Mouse (Mus musculus): Measurements from ENCODE around the gene Prdm2. TPM values are rescaled to one million over a fixed set of nuclear protein-coding genes. Genes with fewer than 3 reads are reported as not detected.

Gene Prdm2
- polyA plus RNA-seq, 1 experiment from 2014 or later = 16.0 TPM

GRCm38 (mm10) chr4:143197845-143198356 is 14.9 kb downstream of the Prdm2 start:
- Histone ChIP-seq H3K4me3 (no peak overlapping the region), H3K27ac (no peak overlapping the region), H3K4me1 (0 out of 2 replicates have a peak, but pooled peaks cover 2% of the 10 kb centered on the region), H3K36me3 (replicated peaks) (no peaks in the 10 kb centered on the region), H3K9me3 (no peaks in the 10 kb centered on the region), H3K27me3 (ENCODE audit: poor library complexity, severe bottlenecking) (no peaks in the 10 kb centered on the region)
- 87% methylated on average over 5 of the region's 5 CpGs for WGBS
- no peak for DNase-seq (ENCODE audit: extremely low spot score, low spot score)

- no peaks in the 10 kb centered on the region for H3K9me3 ChIP-seq
- WGBS = 84% methylated on average over 5 of the region's 5 CpGs
- no peaks in the 10 kb centered on the region for H3K27me3 ChIP-seq (ENCODE audit: poor library complexity, severe bottlenecking)
- no peak for DNase-seq (ENCODE audit: extremely low spot score, low spot score)
- no peaks in the 10 kb centered on the region for H3K36me3 ChIP-seq (replicated peaks)
- H3K4me3 ChIP-seq = no peak overlapping the region
- H3K4me1 ChIP-seq = 0 out of 2 replicates have a peak, but pooled peaks cover 4% of the 10 kb centered on the region
- H3K27ac ChIP-seq = no peak overlapping the region
These were observed 18.5 kb downstream of the Prdm2 start for GRCm38 (mm10) chr4:143194328-143194727.

- 76% methylated on average over 6 of the region's 6 CpGs for WGBS
These were observed 19.6 kb downstream of the Prdm2 start for GRCm38 (mm10) chr4:143193164-143193563.

GRCm38 (mm10) chr4:143191783-143192182 is 21.0 kb downstream of the Prdm2 start:
- H3K9me3 ChIP-seq = no peaks in the 10 kb centered on the region
- H3K4me3 ChIP-seq = no peak overlapping the region
- DNase-seq (ENCODE audit: extremely low spot score, low spot score) = no peak
- no peaks in the 10 kb centered on the region for H3K27me3 ChIP-seq (ENCODE audit: poor library complexity, severe bottlenecking)
- H3K4me1 ChIP-seq = 0 out of 2 replicates have a peak, but pooled peaks cover 4% of the 10 kb centered on the region
- H3K27ac ChIP-seq = no peak overlapping the region
- peaks cover 7% of the 10 kb centered on the region; the same call in 1 of the 2 replicates for H3K36me3 ChIP-seq (replicated peaks)
- 91% methylated on average over 3 of the region's 3 CpGs for WGBS

More at GRCm38 (mm10) chr4:143193164-143193563, 19.6 kb downstream of the Prdm2 start:
- DNase-seq (ENCODE audit: extremely low spot score, low spot score) = no peak
- Histone ChIP-seq H3K4me3 (no peak overlapping the region), H3K27me3 (ENCODE audit: poor library complexity, severe bottlenecking) (no peaks in the 10 kb centered on the region), H3K27ac (no peak overlapping the region), H3K9me3 (no peaks in the 10 kb centered on the region), H3K36me3 (replicated peaks) (no peaks in the 10 kb centered on the region), H3K4me1 (0 out of 2 replicates have a peak, but pooled peaks cover 4% of the 10 kb centered on the region)

- 74% methylated on average over 4 of the region's 4 CpGs for WGBS
- no peak for DNase-seq (ENCODE audit: extremely low spot score, low spot score)
- H3K4me3 ChIP-seq = no peak overlapping the region
These were observed 22.1 kb downstream of the Prdm2 start for GRCm38 (mm10) chr4:143190657-143191056.

GRCm38 (mm10) chr4:143188571-143189191 is 24.1 kb downstream of the Prdm2 start:
- no peaks in the 10 kb centered on the region for H3K27me3 ChIP-seq (ENCODE audit: poor library complexity, severe bottlenecking)
- no peak for DNase-seq (ENCODE audit: extremely low spot score, low spot score)
- H3K27ac ChIP-seq = no peak overlapping the region
- peaks cover 17% of the 10 kb centered on the region for H3K36me3 ChIP-seq (replicated peaks)
- 0 out of 2 replicates have a peak, but pooled peaks cover 4% of the 10 kb centered on the region for H3K4me1 ChIP-seq
- no peaks in the 10 kb centered on the region for H3K9me3 ChIP-seq
- 91% methylated on average over 5 of the region's 5 CpGs for WGBS
- no peak overlapping the region for H3K4me3 ChIP-seq

More at GRCm38 (mm10) chr4:143190657-143191056, 22.1 kb downstream of the Prdm2 start:
- Histone ChIP-seq H3K27ac (no peak overlapping the region), H3K9me3 (no peaks in the 10 kb centered on the region), H3K36me3 (replicated peaks) (peaks cover 14% of the 10 kb centered on the region), H3K27me3 (ENCODE audit: poor library complexity, severe bottlenecking) (no peaks in the 10 kb centered on the region), H3K4me1 (0 out of 2 replicates have a peak, but pooled peaks cover 4% of the 10 kb centered on the region)

- H3K36me3 ChIP-seq (replicated peaks) = peaks cover 17% of the 10 kb centered on the region
- no peak for DNase-seq (ENCODE audit: extremely low spot score, low spot score)
- no peak overlapping the region for H3K27ac ChIP-seq
- no peaks in the 10 kb centered on the region for H3K27me3 ChIP-seq (ENCODE audit: poor library complexity, severe bottlenecking)
- H3K9me3 ChIP-seq = no peaks in the 10 kb centered on the region
- no peaks in the 10 kb centered on the region for H3K4me1 ChIP-seq
- no peak overlapping the region for H3K4me3 ChIP-seq
These were observed 26.7 kb downstream of the Prdm2 start for GRCm38 (mm10) chr4:143186066-143186465.

- 87% methylated on average over 9 of the region's 9 CpGs for WGBS
- Histone ChIP-seq H3K9me3 (no peaks in the 10 kb centered on the region), H3K4me1 (no peaks in the 10 kb centered on the region), H3K4me3 (no peak overlapping the region), H3K27me3 (ENCODE audit: poor library complexity, severe bottlenecking) (no peaks in the 10 kb centered on the region), H3K27ac (no peak overlapping the region), H3K36me3 (replicated peaks) (peaks cover 22% of the 10 kb centered on the region)
- no peak for DNase-seq (ENCODE audit: extremely low spot score, low spot score)
These were observed 27.3 kb downstream of the Prdm2 start for GRCm38 (mm10) chr4:143185496-143185895.

- DNase-seq (ENCODE audit: extremely low spot score, low spot score) = no peak
- Histone ChIP-seq H3K4me3 (no peak overlapping the region), H3K36me3 (replicated peaks) (peaks cover 32% of the 10 kb centered on the region), H3K27ac (no peak overlapping the region), H3K27me3 (ENCODE audit: poor library complexity, severe bottlenecking) (no peaks in the 10 kb centered on the region), H3K9me3 (no peaks in the 10 kb centered on the region), H3K4me1 (no peaks in the 10 kb centered on the region)
- 94% methylated on average over 6 of the region's 6 CpGs for WGBS
These were observed 29.7 kb downstream of the Prdm2 start for GRCm38 (mm10) chr4:143183141-143183540.

- Histone ChIP-seq H3K27ac (no peak overlapping the region), H3K4me1 (no peaks in the 10 kb centered on the region), H3K4me3 (no peak overlapping the region), H3K36me3 (replicated peaks) (peaks cover 31% of the 10 kb centered on the region), H3K27me3 (ENCODE audit: poor library complexity, severe bottlenecking) (no peaks in the 10 kb centered on the region), H3K9me3 (no peaks in the 10 kb centered on the region)
- WGBS = 92% methylated on average over 5 of the region's 5 CpGs
- no peak for DNase-seq (ENCODE audit: extremely low spot score, low spot score)
These were observed 32.1 kb downstream of the Prdm2 start for GRCm38 (mm10) chr4:143180731-143181130.

GRCm38 (mm10) chr4:143171600-143172290 is 41.0 kb downstream of the Prdm2 start:
- H3K9me3 ChIP-seq = no peaks in the 10 kb centered on the region
- no peaks in the 10 kb centered on the region for H3K4me1 ChIP-seq
- no peaks in the 10 kb centered on the region for H3K27me3 ChIP-seq (ENCODE audit: poor library complexity, severe bottlenecking)
- peaks cover 58% of the 10 kb centered on the region for H3K36me3 ChIP-seq (replicated peaks)
- no peak for DNase-seq (ENCODE audit: extremely low spot score, low spot score)
- no peak overlapping the region for H3K27ac ChIP-seq
- no peak overlapping the region for H3K4me3 ChIP-seq
- WGBS = 85% methylated on average over 4 of the region's 4 CpGs

GRCm38 (mm10) chr4:143170290-143170689 is 42.5 kb downstream of the Prdm2 start:
- H3K27ac ChIP-seq = no peak overlapping the region
- 92% methylated on average over 2 of the region's 2 CpGs for WGBS
- no peaks in the 10 kb centered on the region for H3K27me3 ChIP-seq (ENCODE audit: poor library complexity, severe bottlenecking)
- DNase-seq (ENCODE audit: extremely low spot score, low spot score) = no peak
- H3K36me3 ChIP-seq (replicated peaks) = peaks cover 58% of the 10 kb centered on the region
- no peaks in the 10 kb centered on the region for H3K4me1 ChIP-seq
- no peak overlapping the region for H3K4me3 ChIP-seq
- H3K9me3 ChIP-seq = no peaks in the 10 kb centered on the region

GRCm38 (mm10) chr4:143168093-143168492 is 44.7 kb downstream of the Prdm2 start:
- H3K4me1 ChIP-seq = no peaks in the 10 kb centered on the region
- peaks cover 58% of the 10 kb centered on the region for H3K36me3 ChIP-seq (replicated peaks)
- H3K27ac ChIP-seq = no peak overlapping the region
- H3K4me3 ChIP-seq = no peak overlapping the region
- H3K27me3 ChIP-seq (ENCODE audit: poor library complexity, severe bottlenecking) = no peaks in the 10 kb centered on the region
- H3K9me3 ChIP-seq = no peaks in the 10 kb centered on the region
- DNase-seq (ENCODE audit: extremely low spot score, low spot score) = no peak
- WGBS = 92% methylated on average over 3 of the region's 3 CpGs

All from forebrain, embryonic 10.5 days (tissue).